Mouse (Mus musculus): ENCODE measurements at regions not wholly inside any gene's neighbourhood (a gene's known extent, or its start where the extent isn't known, plus 50 kb on each side); places are given as distances from the start of the nearest gene placed in this dataset.

DNA sequence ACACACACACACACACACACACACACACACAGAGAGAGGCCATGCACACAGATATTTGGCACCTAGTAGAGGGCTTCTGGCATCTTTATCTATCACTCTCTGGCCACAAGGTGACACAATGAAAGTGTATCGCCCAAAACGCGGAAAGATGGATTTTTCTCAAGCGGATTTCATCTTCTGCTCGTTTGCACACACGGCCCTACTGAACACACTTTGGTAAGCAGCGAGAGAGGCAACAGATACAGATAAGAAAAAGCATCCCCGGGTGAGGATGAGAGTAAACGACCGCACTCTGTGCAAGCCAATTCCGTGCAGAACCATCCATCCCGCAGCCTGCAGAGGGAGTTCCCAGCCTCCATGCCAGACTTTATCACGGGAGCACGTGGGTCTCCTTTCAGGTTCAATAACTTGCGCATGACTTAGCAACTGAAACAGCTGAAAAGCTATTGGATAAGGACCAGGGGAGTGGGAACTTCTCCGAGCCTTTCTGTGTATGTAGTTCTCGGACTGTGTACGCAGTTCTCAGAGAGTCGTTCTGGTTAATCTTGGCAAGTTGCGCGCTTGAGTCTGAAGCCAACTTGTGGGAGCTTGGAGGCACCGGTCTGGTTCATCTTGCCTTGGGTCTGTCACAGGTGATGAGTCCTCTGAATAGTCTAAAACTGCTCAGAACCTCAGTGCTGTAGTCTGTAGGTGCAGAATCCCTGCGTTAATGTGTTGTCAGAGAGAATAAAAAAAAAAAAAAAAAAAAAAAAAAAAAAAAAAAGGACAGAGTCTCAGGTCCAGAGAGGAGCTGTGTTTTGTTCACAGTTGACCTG, 97.2 kb upstream of the Tmem178 start:
- TF ChIP-seq CTCF (IDR thresholded peaks at IDR 0.05) (peak; percentile 28; the same call in 1 of the 2 replicates), POLR2A (IDR thresholded peaks at IDR 0.05; ENCODE audit: insufficient read depth, low read depth, low read length) (no peak)

Data from heart, adult 2 months (tissue).